Mouse (Mus musculus): ENCODE measurements at regions not wholly inside any gene's neighbourhood (a gene's known extent, or its start where the extent isn't known, plus 50 kb on each side); places are given as distances from the start of the nearest gene placed in this dataset.

DNA sequence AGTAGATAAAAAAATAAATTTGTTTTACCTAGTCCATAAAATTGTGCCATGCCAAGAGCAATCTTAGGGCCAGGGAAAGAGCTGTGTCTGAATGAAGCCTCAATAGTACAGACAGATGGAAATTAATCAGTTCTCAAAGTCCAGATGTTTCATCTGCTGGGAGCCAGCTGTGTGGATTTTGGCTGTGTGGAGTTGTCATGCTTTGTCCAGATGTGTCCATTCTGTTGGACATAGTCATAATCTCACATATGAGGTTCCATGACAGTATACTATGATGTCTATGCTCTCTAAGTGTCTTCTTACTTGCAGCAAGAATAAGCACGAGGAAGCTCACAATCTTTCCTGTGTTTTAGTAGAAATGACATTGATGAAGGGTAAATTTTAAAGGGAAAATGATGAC, 105.8 kb upstream of the 4933415F23Rik start:
- DNase-seq = no peak

DNA sequence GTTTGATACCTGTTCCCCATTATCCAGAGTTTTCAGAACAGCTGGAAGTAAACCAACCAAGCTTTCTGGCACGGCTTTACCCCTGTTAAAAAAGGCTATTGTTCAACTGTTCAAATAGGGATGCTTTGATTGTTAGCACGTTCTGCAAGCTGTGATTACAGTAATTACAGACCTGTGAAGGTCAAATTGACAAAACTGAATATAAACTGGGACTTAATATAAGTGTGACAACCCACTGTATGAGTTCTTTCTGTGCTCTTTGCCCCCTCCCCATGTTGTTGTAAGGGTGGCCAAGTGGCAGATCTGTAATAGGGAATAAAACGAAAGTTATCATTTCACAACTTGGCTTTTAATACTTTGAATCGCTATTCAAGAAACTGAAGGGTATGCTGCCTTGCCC, 105.0 kb upstream of the 4933415F23Rik start:
- DNase-seq = no peak

DNA sequence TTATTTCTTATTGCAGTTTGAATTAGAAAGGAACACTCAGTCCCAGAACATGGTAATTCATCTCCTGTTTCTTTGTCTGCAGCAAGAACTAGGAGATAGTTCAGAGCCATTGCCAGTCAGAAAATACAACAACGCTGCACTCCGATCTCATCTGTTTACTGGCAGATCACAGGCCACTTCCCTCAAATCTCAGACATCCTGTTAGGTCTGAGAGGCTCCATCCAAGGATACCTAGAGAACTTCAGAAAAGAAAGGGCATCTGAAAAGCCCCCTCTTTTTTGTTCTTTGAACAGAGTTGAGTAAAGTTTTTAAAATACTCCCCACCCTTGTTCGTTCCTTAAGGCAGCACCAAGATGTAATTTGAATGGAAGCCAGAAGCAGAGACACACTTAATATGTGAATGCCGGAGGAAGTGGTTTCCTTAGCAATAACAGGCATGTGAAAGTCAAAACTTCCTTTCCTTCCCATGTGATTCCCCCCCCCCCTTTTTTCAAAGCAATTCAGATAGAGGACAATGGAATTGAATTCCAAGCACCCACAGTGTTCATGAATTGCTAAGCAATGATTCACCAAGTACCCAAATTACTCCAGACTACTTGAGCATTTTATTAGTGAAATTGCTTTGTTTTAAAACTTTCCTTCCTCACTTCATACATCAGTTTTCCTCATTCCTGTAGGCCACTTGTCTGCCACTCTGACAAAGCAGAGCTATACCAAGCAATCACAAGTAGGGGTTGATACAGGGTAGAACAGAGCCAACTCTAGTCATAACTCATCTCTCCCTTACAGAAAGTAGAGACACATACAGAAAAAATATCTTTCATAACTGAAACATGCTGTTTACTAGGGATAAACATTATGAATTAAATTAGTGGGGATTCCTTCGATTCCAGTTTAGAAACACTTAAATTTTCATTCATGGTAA, 100.7 kb upstream of the 4933415F23Rik start:
- DNase-seq = peak; percentile 15

DNA sequence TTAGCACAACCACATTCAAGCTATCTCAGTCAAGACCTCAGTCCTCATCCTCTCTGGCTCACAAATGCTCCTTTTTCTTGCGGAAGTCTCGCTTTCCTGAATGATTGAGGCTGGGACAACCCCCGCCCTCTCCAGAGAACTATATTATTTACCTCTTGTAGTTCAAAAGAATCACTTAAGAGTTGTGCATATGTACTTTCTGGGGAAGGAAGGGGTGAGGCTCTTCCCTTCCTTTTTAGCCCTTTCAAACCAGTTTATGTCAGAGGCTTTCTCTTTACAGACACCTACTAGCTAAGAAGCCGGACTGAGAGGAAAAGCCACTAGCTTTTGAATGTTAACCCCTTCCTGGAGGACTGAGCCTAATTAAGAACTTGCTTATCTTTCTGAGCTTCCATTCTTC, 98.4 kb upstream of the 4933415F23Rik start:
- DNase-seq = no peak

DNA sequence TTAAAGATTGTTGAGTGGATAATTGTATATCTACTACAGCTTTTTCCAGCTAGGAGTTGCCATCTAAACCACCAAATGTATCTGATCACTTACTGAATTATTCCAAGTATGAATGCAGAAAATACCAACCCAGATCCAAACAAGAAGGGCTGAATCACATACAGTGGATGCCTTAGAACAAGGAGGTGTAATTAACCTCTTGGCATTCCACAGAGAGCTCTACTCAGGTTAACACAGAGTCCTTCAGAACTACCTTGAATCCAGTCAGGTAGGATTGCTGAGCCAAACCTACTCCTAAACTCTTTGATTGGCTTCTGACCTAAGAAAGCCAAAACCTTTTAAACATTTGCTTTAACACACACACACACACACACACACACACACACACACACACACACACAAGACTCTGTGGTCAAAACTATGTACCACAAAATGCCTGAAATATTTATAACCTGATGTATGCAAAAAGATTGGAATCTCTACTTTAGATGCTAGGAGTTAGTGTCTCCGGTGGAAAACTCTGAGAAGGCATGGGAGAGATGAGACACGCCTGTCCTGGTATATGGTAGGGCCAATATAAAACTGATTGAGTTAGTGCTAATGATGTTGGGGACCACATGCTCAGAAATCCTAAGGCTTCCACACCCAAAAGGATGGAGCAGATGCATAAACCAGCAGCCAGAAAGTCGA, 88.4 kb upstream of the 4933415F23Rik start:
- no peak for DNase-seq

DNA sequence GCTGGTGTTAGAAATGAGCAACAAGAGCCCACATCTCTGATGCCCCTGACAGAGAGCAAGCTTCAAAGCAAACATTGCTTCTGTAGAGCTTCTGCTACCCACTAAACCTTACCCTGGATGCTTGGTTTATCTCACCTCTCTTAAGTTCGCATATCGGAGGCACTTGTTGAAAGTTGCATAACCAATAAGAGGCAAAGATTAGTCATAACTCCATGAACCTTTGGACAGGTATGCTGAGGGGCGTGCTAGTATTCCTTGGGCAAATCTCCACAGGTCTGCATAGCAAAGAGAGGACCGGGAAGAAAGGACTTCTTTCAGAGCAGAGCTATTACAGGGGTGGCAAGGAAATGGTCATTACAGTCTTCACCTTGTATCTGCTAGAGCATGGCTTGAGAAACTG, 87.7 kb upstream of the 4933415F23Rik start:
- DNase-seq = no peak

DNA sequence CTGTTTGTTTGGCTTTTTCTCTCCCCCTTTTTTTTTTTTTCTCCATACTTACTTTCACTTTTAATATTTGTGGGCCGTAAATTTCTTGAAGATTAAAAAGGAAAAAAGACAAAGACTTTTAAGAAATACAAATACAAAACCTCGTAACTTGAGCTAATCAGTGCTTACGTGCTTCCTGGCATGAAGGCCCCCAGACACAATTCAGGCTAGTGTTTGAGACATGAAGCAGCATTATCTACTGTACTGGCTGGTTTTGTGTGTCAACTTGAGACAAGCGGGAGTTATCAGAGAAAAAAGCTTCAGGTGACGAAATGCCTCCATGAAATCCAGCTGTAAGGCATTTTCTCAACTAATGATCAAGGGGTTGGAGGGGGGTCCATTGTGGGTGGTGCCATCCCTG, 86.2 kb upstream of the 4933415F23Rik start:
- no peak for DNase-seq

DNA sequence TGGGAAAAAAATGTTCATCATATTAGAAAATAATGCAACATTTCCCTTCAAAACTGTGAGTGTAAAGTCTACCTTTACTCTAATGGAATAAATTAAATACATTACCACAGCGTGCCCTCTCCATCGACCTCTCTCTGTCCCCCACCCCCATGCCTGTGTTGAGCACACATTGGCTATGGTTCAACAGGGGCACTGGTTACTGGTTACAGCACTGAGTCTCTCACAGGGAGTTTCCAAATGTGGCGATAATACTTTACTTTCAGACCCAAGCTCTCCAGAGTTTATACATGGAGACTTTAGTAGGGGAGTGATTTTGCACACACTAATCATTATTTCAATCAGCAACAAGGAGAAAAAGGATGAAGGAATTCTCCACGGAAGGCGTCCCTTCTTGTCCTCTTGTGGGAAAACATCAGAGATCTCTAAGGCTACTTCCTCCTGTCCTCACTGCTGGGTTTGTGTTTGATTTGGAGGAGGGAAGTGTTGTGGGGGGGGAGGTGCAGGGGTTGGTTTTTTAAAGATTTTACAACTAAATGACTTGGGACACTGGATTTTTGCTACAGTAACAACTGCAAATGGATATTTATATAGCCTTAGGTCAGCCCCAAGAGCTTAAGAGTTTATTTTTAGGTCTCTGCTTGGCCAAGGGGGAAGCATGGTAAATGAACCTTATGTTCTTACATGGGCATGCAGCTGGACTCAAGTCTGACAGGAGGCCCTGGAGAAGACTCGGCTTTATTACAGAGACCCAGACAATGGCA, 85.6 kb upstream of the 4933415F23Rik start:
- DNase-seq = no peak

DNA sequence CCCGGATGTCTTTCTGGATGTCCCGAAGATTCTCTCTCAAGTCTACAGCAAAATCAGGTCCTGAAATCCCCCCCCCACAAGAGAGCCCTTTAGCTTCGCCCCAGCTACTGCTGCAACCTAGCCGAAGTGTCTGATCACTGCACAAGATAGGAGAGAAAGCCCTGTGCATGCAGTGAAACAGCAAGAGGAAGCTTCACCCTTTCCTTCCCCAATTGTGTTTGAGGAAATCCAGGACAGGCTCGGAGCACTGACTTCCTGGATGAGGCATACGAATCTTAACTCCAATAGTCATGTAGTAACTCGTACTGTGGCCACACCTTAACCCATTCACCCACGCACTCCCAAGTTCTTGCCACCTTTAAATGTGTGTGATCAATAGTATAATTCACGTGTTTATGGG, 82.7 kb upstream of the 4933415F23Rik start:
- peak; percentile 9 for DNase-seq

DNA sequence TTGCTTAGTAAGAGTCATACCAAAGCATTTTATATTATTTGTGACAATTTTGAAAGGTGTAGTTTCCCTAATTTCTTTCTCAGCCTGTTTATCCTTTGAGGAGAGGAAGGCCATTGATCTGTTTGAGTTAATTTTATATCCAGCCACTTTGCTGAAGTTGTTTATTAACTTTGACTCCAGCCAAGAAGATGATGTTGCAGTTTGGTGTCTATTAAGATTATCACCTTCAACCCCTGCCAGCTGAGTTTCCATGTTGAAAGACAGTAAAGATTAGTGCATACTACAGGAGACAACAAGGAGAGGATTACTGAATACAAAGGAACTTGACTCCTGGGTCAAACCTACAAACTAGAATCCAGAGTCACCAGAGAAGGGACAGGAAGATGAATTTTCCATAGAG, 80.5 kb upstream of the 4933415F23Rik start:
- no peak for DNase-seq

DNA sequence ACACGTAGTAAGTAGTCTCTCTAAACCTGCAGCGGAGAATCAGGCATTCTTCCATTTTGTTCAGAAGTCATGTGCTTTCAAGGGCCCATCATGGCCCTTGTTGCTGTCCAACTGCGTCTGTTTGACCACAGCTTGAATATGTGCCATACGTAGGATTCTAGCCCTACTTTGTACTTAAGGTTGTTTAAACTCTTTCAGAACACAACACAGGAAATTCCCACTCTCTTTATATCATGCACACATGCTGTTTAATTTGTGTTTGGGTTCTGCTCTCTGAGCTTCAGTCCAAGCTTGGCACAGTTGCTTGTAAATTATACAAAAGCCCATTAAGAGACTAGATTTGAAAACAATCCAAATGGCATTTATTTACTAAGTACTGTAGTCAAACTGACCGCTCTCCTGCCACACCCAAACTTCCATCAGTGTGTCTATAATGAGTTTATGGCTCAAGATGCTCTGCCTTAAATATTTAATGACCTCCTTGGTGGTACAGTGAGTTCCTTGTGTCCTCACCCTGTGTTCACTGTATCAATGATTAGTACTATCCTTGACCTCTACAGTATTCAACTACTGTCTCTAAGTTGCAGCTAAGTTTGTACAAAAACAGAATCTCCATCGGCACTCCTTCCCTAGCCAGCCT, 76.4 kb upstream of the 4933415F23Rik start:
- DNase-seq = no peak

DNA sequence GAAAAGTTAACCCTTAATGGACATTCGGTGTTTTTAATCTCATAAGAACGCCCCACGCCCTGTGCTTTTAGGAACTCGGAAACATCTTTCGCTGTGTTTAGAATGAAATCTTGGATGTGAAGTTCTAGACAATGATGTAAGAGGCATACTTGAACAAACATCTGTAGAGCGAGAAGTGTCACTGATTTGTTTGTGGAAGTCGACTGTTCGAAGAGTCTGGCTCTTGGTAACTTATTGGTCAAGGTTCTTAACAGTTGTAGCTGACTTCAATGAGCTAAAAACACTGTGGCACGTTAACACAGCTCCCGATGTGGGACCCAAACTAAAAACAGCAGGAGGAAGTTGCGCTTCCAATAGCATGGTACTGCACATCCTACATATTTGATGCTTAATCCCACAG, 72.0 kb upstream of the 4933415F23Rik start:
- no peak for DNase-seq

DNA sequence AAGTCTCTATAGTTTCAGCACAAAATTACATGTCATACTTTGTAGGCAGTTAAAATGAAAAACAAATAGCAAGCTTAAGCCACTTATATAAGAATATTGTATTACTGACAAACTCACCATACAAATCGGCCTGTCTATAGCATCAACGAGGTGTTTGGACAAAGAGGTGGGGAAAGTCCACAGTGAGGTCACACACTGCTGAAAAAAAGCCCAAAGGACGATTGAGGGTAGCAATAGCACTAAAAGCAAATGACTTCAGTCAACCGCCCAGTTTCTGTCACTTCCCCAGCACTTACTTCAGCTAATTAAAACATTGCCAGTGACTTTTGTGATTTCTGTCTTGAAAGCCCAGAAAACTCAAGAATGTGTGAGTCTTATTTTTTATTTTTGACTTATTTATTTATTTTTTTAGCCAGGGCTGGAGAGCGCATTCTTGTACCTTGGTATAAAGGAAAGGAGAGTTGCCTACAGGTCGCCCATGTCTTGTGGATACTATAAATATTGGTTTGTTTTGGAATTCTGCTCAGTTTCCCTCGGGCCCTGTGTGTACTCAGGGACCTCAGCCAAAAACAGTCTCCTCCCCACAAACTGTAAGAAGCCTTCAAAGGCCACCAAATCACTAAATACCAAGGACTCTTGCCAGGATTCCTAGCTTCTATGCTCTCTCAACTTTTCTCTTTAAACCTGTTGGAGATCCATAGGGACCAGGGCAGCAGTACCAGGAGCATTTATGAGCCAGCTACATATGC, 71.2 kb upstream of the 4933415F23Rik start:
- DNase-seq = no peak

DNA sequence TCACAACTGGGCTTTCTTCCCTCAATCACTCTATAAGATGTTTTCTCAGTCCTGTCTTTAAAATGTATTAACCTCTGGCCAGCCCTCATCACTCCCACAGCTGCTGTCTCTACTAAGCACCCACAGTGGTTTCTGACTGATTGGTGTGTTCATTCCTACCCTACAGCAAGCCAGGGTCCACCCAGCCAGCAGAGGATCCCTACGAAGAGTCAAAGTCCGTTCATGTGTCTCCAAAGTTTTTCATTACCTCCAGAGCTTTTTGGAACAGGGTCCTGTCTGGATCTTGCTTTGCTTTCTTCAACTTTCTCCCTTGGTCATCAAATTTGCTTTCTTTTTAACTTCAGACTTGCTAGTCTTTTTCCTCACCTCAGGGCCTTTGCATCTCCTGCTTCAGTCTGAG, 69.3 kb upstream of the 4933415F23Rik start:
- DNase-seq = no peak

DNA sequence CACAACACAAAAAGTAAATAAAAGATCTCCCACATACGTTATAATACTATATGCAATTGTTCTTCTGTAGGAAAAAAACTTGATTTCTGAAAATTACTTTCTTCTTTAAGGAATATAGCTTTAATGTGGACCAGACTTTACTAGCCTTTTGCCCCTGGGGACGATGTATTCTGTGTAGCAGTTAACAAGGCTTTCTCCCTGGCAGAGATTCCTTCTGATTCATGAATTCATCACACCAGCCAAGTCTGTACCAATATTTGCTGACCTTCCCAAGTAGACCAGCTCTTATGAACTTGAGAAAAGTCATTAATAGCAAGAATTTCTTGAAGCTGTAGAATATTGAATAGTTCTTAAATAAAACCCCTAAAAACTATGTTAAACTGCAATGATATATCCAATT, 68.7 kb upstream of the 4933415F23Rik start:
- no peak for DNase-seq

DNA sequence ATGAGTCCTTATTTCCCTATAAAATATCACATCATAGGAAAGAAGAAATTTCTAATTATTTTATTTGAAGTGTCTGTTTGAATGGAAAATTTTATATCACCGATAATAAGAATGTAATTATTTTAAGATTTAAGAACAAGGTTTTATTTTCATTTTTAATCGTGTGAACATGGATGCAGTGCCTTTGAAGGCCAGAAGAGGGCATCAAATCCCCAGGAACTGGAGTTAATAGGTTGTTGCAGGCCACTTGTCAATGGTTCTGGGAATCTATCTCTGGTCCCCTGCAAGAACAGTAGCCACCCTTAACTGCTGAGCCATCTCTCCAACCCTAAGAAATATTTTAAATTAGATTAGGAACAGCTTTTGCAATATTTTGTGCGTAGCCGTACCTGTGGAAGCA, 66.5 kb upstream of the 4933415F23Rik start:
- no peak for DNase-seq

DNA sequence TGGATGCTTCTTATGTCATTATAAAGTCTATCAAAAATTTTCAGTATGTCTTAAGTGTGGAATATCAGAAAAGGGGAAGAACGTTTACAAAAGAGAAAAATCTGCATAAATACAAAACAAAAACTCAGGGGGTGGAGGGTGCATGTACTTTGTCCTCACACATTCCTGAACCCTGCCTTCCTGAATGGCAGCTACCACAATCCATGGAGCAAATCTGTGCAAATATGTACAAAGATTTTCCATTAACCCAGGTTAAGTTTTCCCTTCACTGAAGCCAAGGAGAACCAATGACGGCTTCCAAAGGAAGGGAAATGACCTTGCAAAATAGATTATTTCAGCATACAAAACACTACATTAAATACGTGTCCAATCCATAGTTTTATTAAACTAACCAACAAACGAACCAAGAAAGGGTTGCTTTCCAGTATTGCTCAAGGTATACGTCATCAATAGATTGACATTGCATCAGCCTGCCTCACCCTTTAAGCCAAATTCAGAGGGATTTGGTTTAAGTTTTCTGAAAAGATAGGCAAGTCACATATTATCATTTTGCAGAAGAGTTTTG, 61.4 kb upstream of the 4933415F23Rik start:
- DNase-seq = no peak

DNA sequence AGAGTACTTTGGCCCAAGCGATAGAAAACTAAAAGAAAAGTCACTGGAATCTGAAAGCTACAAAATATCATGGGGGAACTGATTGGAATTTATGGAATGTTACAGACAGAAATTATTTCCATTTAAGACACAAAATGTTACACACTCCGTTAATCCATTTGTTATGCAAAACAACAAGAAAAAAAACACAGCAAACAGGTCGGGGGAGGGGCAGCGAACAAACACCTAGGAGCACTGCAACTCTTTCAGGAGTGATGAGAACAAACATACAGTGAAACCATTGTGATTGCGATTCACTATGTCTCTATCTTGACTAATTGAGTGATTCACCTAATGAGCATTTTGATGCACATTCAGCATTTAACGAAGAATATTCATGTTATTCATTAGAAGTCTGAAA, 60.7 kb upstream of the 4933415F23Rik start:
- no peak for DNase-seq
